Mouse (Mus musculus) olfactory bulb, adult 2 months (tissue): ENCODE measurements around the gene BC049715. TPM values are rescaled to one million over a fixed set of nuclear protein-coding genes. Genes with fewer than 3 reads are reported as not detected.
A peak's percentile ranks its signal among the peaks of the same experiment; 100 is the strongest.

Source experiments
- H3K27ac ChIP-seq: fragments of 200-500 bp; 2 replicates; pipeline ENCODE4 v1.5.1; 2012; ENCODE audit warnings: low read depth, low read length; ENCODE audit not compliant: insufficient read depth
- H3K4me1 ChIP-seq: fragments of 200-500 bp; 2 replicates; pipeline ENCODE4 v1.6.1; 2012; ENCODE audit warnings: low read length; ENCODE audit not compliant: control insufficient read depth, insufficient read depth
- H3K4me3 ChIP-seq: fragments of 200-500 bp; 2 replicates; pipeline ENCODE4 v1.5.1; 2012; ENCODE audit warnings: mild to moderate bottlenecking, low read depth, low read length, moderate library complexity; ENCODE audit not compliant: insufficient read depth
- CTCF ChIP-seq: fragments of 200-500 bp; IDR thresholded peaks from 2 replicates; pipeline ENCODE4 v1.5.1; 2012; ENCODE audit warnings: low read depth, mild to moderate bottlenecking, low read length, moderate library complexity; ENCODE audit not compliant: insufficient read depth
- POLR2A ChIP-seq: fragments of 200-500 bp; IDR thresholded peaks from 2 replicates; pipeline ENCODE4 v1.6.1; 2012; ENCODE audit warnings: mild to moderate bottlenecking, low read depth, low read length, moderate library complexity; ENCODE audit not compliant: insufficient read depth
- WGBS: fragments of 180-500 bp; shearing (Covaris S2); methylation state at CpG from one replicate; pipeline ENCODE4 v1.1.7; 2018; 5-methylcytosine and 5-hydroxymethylcytosine counted together
- polyA plus RNA-seq: library from polyadenylated mRNA; stranded (reverse); fragments of >200 nt; gene quantifications from 2 replicates; pipeline ENCODE4 v1.2.4, GENCODE M21; 2012; ENCODE audit warnings: low replicate concordance; ENCODE audit not compliant: missing spikeins, insufficient read depth, insufficient read length

BC049715 gene
- polyA plus RNA-seq, 1 experiment = not detected

DNA sequence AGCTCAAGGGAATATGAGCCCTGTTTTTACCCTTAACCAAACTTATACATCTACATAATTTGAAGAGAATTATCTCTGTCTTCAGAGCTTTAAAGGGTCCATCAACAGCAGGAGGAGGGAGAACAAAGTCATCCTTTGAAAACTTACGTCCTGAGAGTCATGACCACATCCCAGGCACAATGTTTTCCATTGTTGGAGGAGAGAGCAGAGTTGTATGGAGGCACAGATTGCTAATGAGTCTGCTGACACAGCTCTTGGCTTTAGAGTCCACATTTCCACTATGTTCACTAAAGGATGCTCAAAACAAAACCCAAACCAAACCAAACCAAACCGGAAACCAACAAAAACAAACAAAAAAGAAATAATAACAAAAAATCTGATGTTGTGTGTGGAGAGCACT lies 17.5 kb downstream of the BC049715 start:
- no peak for TF ChIP-seq POLR2A
- TF ChIP-seq CTCF = no peak
- no peaks in the 10 kb centered on the region for H3K4me1 ChIP-seq
- H3K27ac ChIP-seq = no peak overlapping the region
- no peak overlapping the region for H3K4me3 ChIP-seq
- WGBS = 38% methylated on average over 2 of the region's 2 CpGs

DNA sequence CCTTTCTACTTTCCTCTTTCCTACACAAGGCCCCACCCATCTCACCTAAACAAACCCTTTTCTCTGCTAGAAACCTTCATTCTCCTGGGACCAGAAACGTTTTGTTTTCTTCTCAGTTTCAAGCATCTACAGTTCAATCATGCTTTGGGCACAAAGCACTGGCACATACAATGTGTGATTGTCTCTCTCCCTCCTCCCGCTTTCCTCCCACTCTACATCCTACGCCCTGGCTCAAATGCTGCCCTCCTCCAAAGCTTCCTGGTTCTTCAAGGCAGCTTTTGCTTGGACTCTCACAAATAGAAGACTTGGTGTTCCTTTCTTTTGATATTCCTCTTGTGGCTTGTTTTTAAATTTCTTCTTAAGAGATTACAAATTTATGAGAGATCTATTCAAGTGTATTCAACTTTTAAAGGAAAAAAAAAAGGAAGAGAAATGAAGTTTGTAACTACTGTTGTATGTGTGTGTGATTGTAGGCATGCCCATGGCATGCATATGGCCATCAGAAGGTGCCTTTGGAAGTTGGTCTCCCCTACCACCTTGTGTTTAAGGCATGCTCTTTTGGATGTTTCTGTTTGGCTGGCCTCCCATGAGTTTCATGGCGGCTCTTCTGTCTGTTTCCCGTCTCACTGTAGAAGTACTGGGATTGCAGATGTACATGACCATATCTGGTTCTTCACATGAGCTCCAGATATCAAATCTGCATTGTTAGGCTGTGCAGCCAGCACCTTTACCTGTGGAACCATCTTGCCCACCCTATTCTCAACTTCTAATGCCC lies 18.5 kb downstream of the BC049715 start:
- TF ChIP-seq CTCF = no peak
- TF ChIP-seq POLR2A = no peak
- WGBS = 68% methylated on average over 5 of the region's 5 CpGs
- H3K4me1 ChIP-seq = no peaks in the 10 kb centered on the region
- H3K4me3 ChIP-seq = no peak overlapping the region
- no peak overlapping the region for H3K27ac ChIP-seq

DNA sequence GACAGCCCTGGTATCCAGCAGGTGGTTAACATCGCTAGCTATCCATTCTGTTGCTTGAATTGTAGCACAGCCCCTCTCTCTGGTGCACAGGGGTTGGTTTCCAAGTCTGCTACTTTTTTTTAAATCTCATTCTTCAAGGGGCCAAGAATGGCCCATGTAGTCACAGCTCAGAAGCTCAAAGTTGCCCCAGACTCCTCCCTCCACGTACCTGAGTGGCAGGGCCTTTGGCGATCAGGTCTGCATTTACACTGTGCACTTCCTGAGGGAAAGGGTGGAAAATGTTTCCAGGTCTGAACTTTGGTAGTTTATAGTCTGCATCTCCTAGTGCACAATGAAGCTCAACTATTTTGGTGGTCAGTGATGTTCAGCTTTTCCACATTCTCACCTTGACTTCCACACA lies 19.8 kb downstream of the BC049715 start:
- H3K4me1 ChIP-seq = no peaks in the 10 kb centered on the region
- WGBS = 94% methylated on average over 3 of the region's 3 CpGs
- no peak overlapping the region for H3K4me3 ChIP-seq
- no peak overlapping the region for H3K27ac ChIP-seq
- TF ChIP-seq POLR2A = no peak
- no peak for TF ChIP-seq CTCF

DNA sequence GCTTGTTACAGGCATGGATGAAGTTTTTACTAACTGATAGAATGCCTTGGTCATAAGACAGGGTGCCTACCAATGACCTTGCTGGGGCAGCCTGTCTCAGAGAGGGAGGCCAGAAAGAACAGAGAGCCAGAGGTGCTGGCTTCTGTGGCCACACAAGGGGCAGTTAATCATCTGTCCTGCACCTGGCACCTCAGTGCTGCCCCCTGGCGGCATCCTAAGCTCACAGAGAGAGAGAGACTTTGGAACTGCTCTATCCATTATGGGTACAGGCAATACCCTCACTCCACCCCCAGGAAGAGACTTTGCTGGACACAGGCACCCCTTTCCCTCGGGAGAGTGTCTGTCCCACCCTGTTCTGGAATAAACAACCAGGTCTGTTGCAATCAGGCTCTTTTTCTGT lies 20.4 kb downstream of the BC049715 start:
- no peak for TF ChIP-seq POLR2A
- TF ChIP-seq CTCF = peak; percentile 35; the same call in 1 of the 2 replicates
- 28% methylated on average over 2 of the region's 2 CpGs for WGBS
- Histone ChIP-seq H3K4me1 (peaks cover 2% of the 10 kb centered on the region; the same call in 1 of the 2 replicates), H3K27ac (no peak overlapping the region), H3K4me3 (no peak overlapping the region)

DNA sequence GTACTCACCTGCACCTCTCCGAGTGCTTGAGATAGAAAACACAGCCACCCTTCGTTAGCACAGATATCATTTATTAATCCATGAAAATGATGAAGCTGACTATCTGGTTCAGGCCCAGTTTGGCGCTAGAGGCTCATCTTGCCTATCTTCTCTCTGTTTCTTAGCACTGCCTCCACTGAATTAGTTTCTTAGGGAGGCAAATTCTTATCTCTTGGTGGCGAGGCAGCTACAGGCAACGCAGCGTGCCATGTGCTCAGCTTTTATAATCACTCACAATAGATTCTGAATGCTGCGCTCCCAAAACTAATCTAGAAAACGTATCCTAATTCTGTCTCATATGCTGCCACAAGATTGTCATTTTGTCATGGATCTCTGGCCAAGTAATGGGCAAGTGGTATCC lies 21.0 kb downstream of the BC049715 start:
- no peak overlapping the region for H3K27ac ChIP-seq
- peaks cover 4% of the 10 kb centered on the region; the same call in 1 of the 2 replicates for H3K4me1 ChIP-seq
- no peak overlapping the region for H3K4me3 ChIP-seq
- WGBS = 90% methylated on average over 8 of the region's 8 CpGs
- TF ChIP-seq CTCF (no peak), POLR2A (no peak)

DNA sequence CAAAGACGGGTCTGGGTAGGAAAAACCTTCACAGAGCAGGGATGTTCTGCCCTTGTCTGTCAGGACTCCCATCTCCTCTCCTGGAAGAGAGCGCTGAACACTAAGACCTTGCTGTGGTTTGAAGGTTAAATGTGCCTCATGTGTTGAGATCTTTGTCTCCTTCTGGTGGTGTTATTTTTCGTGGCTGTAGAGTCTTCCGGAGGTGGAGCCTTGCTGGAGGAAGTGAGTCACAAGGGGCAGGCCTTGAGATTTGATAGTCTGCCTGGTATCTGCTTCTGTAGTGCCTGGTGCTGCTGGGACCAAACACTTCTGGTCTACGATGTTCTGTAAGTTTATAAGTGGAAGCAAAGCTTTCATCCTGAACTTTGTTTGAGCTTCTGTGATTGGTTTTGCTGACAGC lies 21.5 kb downstream of the BC049715 start:
- TF ChIP-seq POLR2A = no peak
- Histone ChIP-seq H3K4me3 (no peak overlapping the region), H3K27ac (no peak overlapping the region), H3K4me1 (peaks cover 4% of the 10 kb centered on the region; the same call in 1 of the 2 replicates)
- WGBS = 90% methylated on average over 5 of the region's 5 CpGs

DNA sequence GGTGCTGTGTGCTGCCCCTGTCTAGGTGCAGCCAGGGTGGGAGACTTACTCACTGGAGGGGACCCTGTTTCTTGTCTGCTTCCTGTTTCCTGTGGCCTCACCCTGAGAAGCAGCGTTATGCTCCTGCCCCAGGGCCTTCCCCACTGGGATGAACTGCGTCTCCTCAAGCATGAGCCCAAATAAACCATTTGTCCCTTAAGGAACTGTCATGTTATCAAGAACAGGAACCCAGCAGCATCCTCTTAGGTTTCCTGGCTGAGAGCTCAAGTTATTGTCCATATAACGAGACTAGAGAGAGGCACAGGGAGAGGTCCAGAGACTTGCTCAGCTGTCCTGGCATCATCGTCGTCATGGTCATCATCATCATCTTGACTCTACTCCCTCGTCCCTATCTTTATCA lies 22.8 kb downstream of the BC049715 start:
- 85% methylated on average over 6 of the region's 6 CpGs for WGBS
- no peak for TF ChIP-seq POLR2A
- TF ChIP-seq CTCF = no peak
- H3K27ac ChIP-seq = no peak overlapping the region
- H3K4me3 ChIP-seq = no peak overlapping the region
- H3K4me1 ChIP-seq = peaks cover 4% of the 10 kb centered on the region; the same call in 1 of the 2 replicates

DNA sequence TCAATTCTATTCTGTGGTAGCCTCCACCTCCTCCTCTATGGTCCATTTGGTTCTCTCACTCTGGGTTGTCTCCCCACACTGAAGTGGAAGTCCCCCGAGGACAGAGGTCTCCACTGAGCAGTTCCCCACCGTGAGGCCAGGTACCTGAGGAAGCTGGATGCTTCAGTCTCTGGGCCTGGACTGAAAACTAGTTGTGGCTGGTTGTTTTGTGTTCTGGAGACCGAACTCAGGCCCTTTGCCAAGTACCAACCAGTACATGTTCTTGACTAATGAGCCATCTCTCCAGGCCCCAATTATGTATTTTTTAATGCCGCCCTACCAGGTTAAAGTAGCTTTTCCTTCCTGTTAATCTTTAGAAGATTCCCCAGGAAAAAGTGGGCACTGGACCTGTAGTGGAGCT lies 24.9 kb downstream of the BC049715 start:
- WGBS = 80% methylated on average over 4 of the region's 4 CpGs
- H3K4me1 ChIP-seq = peaks cover 4% of the 10 kb centered on the region; the same call in 1 of the 2 replicates
- no peak overlapping the region for H3K27ac ChIP-seq
- H3K4me3 ChIP-seq = no peak overlapping the region
- TF ChIP-seq CTCF (no peak), POLR2A (no peak)

DNA sequence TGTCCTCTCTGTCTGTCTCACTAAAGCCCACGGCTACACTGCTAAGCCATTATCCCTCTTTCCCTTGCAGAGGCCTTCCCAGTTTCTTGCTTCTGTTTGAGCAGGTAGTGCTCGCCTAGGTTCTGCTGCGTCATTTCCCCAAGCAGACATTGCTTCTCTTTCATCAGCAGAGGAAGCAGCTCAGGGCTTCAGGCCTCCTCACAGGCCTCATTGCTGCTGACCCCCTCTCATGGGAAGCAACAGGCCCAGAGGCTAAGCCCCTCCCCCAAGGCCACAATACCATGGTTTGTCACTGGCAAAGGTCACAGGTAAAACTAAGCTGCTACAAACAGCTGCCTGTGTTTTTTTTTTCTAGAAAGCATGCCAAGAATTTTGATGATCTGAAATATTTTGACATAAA lies 25.3 kb downstream of the BC049715 start:
- Histone ChIP-seq H3K4me1 (peaks cover 7% of the 10 kb centered on the region; the same call in 1 of the 2 replicates), H3K4me3 (no peak overlapping the region), H3K27ac (no peak overlapping the region)
- TF ChIP-seq CTCF = no peak
- 80% methylated on average over 3 of the region's 3 CpGs for WGBS
